Mouse (Mus musculus) left cerebral cortex, postnatal 36 days (tissue): ENCODE data around the gene En2. TPM values are rescaled to one million over a fixed set of nuclear protein-coding genes. Genes with fewer than 3 reads are reported as not detected.

ENCODE experiments used
- DNase-seq, 2 experiments: peaks; one replicate each; pipeline ENCODE4 v3.0.0; 2021 to 2022; ENCODE audit warnings: low spot score in 2 of 2, mixed read lengths in 1 of 2
- intact Hi-C: fragments of 180-260 bp; cut with DNase I; formaldehyde crosslinking; loops from one replicate; pipeline ENCODE4 v1.15.1; 2025
- total RNA-seq, 2 experiments: library from RNA; stranded (reverse); gene quantifications; 2 replicates each; pipeline ENCODE4 v1.2.3; 2021

En2 gene
- total RNA-seq: under 1 TPM; 0.20 to 0.44 TPM

- peak in 1 of 2 experiments; percentile 26 for DNase-seq
- intact Hi-C loops: loop anchor here (2.0 to 10.0 kb wide), 3 partner anchors 43 to 1305 kb away; partner anchors contain the start of gene Rbm33
These were observed at the start of gene En2 for GRCm38 (mm10) chr5:28165358-28166255. TSS of gene En2 (plus strand) at chr5:28165694.

GRCm38 (mm10) chr5:28117251-28117880 lies 48.1 kb upstream of the En2 start:
- DNase-seq: no peak

GRCm38 (mm10) chr5:28117882-28118530 lies 47.5 kb upstream of the En2 start:
- intact Hi-C loops: no loop called here
- no peak for DNase-seq

More at GRCm38 (mm10) chr5:28117251-28117880, 48.1 kb upstream of the En2 start:
- intact Hi-C loops: no loop called here

- DNase-seq: no peak
- intact Hi-C loops: no loop called here
These were observed 47.0 kb upstream of the En2 start for GRCm38 (mm10) chr5:28118531-28118925.

- no peak for DNase-seq
These were observed 45.9 kb upstream of the En2 start for GRCm38 (mm10) chr5:28119576-28119975.

GRCm38 (mm10) chr5:28122491-28123454 lies 42.7 kb upstream of the En2 start:
- no peak for DNase-seq
- intact Hi-C loops: loop anchor here (2.0 to 10.0 kb wide), 3 partner anchors 42 to 1360 kb away; partner anchors contain the start of gene En2

More at GRCm38 (mm10) chr5:28119576-28119975, 45.9 kb upstream of the En2 start:
- intact Hi-C loops: no loop called here

- no peak for DNase-seq
- intact Hi-C loops: loop anchor here (2.0 to 10.0 kb wide), 3 partner anchors 41 to 1359 kb away; partner anchors contain the start of gene En2
These were observed 42.1 kb upstream of the En2 start for GRCm38 (mm10) chr5:28123455-28123825.

- no peak for DNase-seq
- intact Hi-C loops: loop anchor here (5.0 to 10.0 kb wide), 2 partner anchors 90 to 1358 kb away; no protein-coding TSS in a partner anchor
These were observed 40.9 kb upstream of the En2 start for GRCm38 (mm10) chr5:28124321-28125230.

GRCm38 (mm10) chr5:28128851-28129250 lies 36.6 kb upstream of the En2 start:
- DNase-seq: no peak
- intact Hi-C loops: loop anchor here (10.0 kb wide), 1 partner anchor 86 kb away; no protein-coding TSS in a partner anchor

- intact Hi-C loops: no loop called here
These were observed 33.3 kb upstream of the En2 start for GRCm38 (mm10) chr5:28132231-28132630.

GRCm38 (mm10) chr5:28136438-28136837 lies 29.1 kb upstream of the En2 start:
- intact Hi-C loops: no loop called here
- no peak for DNase-seq

More at GRCm38 (mm10) chr5:28132231-28132630, 33.3 kb upstream of the En2 start:
- no peak for DNase-seq

- intact Hi-C loops: no loop called here
These were observed 20.9 kb upstream of the En2 start for GRCm38 (mm10) chr5:28144555-28144954.

GRCm38 (mm10) chr5:28146018-28146417 lies 19.5 kb upstream of the En2 start:
- intact Hi-C loops: no loop called here
- no peak for DNase-seq

More at GRCm38 (mm10) chr5:28144555-28144954, 20.9 kb upstream of the En2 start:
- no peak for DNase-seq

- intact Hi-C loops: no loop called here
- DNase-seq: no peak
These were observed 17.0 kb upstream of the En2 start for GRCm38 (mm10) chr5:28148473-28148872.

GRCm38 (mm10) chr5:28149436-28149835 lies 16.1 kb upstream of the En2 start:
- intact Hi-C loops: no loop called here
- no peak for DNase-seq

GRCm38 (mm10) chr5:28157044-28157730 lies 8.3 kb upstream of the En2 start:
- intact Hi-C loops: no loop called here
- no peak for DNase-seq

- no peak for DNase-seq
- intact Hi-C loops: no loop called here
These were observed 7.7 kb upstream of the En2 start for GRCm38 (mm10) chr5:28157781-28158180.
